Mouse (Mus musculus): Measurements from ENCODE around the gene Ska2.

Gene Ska2

GRCm38 (mm10) chr11:87108755-87109518 lies at the start of gene Ska2:
Ska2 (plus strand) TSS chr11:87109234.
- peak; percentile 99 for DNase-seq (ENCODE audit: low spot score)

- no peak for DNase-seq (ENCODE audit: low spot score)
Observed at GRCm38 (mm10) chr11:87060410-87060809, 48.6 kb upstream of the Ska2 start.

GRCm38 (mm10) chr11:87062087-87062486 lies 46.9 kb upstream of the Ska2 start:
- no peak for DNase-seq (ENCODE audit: low spot score)

GRCm38 (mm10) chr11:87073343-87073865 lies 35.6 kb upstream of the Ska2 start:
- peak; percentile 70 for DNase-seq (ENCODE audit: low spot score)

GRCm38 (mm10) chr11:87073866-87074440 lies 35.1 kb upstream of the Ska2 start, which contains the start of gene Gdpd1:
Gdpd1 (minus strand) TSS chr11:87074062.
- peak; percentile 97 for DNase-seq (ENCODE audit: low spot score)

- DNase-seq (ENCODE audit: low spot score), result no peak
Observed at GRCm38 (mm10) chr11:87083712-87084111, 25.3 kb upstream of the Ska2 start.

- no peak for DNase-seq (ENCODE audit: low spot score)
Observed at GRCm38 (mm10) chr11:87085461-87085860, 23.6 kb upstream of the Ska2 start.

GRCm38 (mm10) chr11:87086290-87086984 lies 22.6 kb upstream of the Ska2 start, which contains the start of gene Smg8:
Smg8 (minus strand) TSS chr11:87086774.
- DNase-seq (ENCODE audit: low spot score), result peak; percentile 93

GRCm38 (mm10) chr11:87087142-87087541 lies 21.9 kb upstream of the Ska2 start:
- no peak for DNase-seq (ENCODE audit: low spot score)

- DNase-seq (ENCODE audit: low spot score), result no peak
Observed at GRCm38 (mm10) chr11:87108409-87108754, 652 bp upstream of the Ska2 start, which contains the start of gene Prr11. Prr11 (minus strand) TSS chr11:87108708.

- DNase-seq (ENCODE audit: low spot score), result peak; percentile 70
Observed at GRCm38 (mm10) chr11:87109519-87110171, 611 bp downstream of the Ska2 start.

- no peak for DNase-seq (ENCODE audit: low spot score)
Observed at GRCm38 (mm10) chr11:87110172-87110909, 1.3 kb downstream of the Ska2 start.

- no peak for DNase-seq (ENCODE audit: low spot score)
Observed at GRCm38 (mm10) chr11:87121864-87122263, 12.8 kb downstream of the Ska2 start.

GRCm38 (mm10) chr11:87125562-87125961 lies 16.5 kb downstream of the Ska2 start:
- DNase-seq (ENCODE audit: low spot score), result no peak

GRCm38 (mm10) chr11:87126281-87126823 lies 17.3 kb downstream of the Ska2 start:
- DNase-seq (ENCODE audit: low spot score), result peak; percentile 31

GRCm38 (mm10) chr11:87126824-87127816 lies 18.1 kb downstream of the Ska2 start, which contains the start of gene Trim37:
Trim37 (plus strand) TSS chr11:87127077.
- peak; percentile 96 for DNase-seq (ENCODE audit: low spot score)

GRCm38 (mm10) chr11:87136233-87136632 lies 27.2 kb downstream of the Ska2 start:
- no peak for DNase-seq (ENCODE audit: low spot score)

GRCm38 (mm10) chr11:87158012-87158411 lies 49.0 kb downstream of the Ska2 start:
- DNase-seq (ENCODE audit: low spot score), result no peak

- no peak for DNase-seq (ENCODE audit: low spot score)
Observed at GRCm38 (mm10) chr11:87162687-87163086, 53.7 kb downstream of the Ska2 start.

- no peak for DNase-seq (ENCODE audit: low spot score)
Observed at GRCm38 (mm10) chr11:87163751-87164150, 54.7 kb downstream of the Ska2 start.
